Mouse (Mus musculus) bone marrow macrophage, adult 2 months (primary cell): ENCODE results near the gene Spire2.
A peak's percentile ranks its signal among the peaks of the same experiment; 100 is the strongest.

Experiments
- CTCF ChIP-seq: IDR thresholded peaks from 2 replicates; pipeline ENCODE4 v1.5.1; 2012; ENCODE audit warnings: low read depth, mild to moderate bottlenecking, low read length, moderate library complexity
- POLR2A ChIP-seq: IDR thresholded peaks from 2 replicates; pipeline ENCODE4 v1.6.1; 2012; ENCODE audit warnings: mild to moderate bottlenecking, low read depth, low read length, borderline replicate concordance

DNA sequence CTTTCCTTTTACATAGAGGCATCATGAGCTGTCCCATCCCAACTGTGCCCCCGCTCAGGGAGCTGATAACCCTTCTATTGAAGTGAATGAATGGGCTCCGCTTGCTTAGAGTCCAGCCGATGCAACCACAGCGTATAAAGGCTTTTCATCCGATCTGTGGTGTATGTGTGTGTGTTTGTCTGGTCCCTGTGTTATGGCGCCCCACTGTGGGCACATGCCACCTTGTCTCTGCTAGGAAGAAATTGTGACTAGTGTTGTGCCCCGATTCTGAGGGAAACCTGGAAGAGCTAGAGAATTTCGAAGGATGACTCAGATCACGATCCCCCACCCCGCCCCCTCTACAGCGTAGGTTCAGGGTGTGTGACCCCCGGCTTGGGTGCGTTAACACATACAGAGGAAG lies 20.3 kb downstream of the Spire2 start:
- peak; percentile 50; the same call in 1 of the 2 replicates for TF ChIP-seq CTCF
- TF ChIP-seq POLR2A: no peak
